Mouse (Mus musculus): Measurements from ENCODE around the gene Sh2d7.

DNA sequence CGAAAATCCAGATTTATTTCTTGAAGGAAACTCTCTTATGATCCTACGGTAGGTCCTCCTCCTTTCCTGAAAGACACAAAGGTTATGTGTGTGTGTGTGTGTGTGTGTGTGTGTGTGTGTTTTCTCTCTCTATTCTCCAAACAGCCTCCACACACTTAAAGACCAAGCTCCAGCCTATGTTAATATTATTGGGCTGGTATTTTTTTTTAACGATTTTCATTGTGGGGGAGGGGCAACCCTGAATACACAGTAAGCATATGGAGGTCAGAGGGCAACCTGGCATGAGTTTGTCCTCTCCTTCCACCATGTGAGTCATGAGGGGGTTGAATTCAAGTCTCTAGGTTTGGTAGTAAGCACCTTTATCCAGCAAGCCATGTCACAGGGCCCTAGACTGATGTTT, 39.0 kb upstream of the Sh2d7 start:
- no peak for TF ChIP-seq POLR2A (IDR thresholded peaks at IDR 0.05; ENCODE audit: low read depth, low read length)
- no peak for TF ChIP-seq CTCF (IDR thresholded peaks at IDR 0.05; ENCODE audit: borderline replicate concordance, insufficient read depth, low read length)

All from embryonic fibroblast, embryonic 13.5 days (primary cell).